ENCODE assay signal across 9 mouse cellular contexts in the genomic region with DNA sequence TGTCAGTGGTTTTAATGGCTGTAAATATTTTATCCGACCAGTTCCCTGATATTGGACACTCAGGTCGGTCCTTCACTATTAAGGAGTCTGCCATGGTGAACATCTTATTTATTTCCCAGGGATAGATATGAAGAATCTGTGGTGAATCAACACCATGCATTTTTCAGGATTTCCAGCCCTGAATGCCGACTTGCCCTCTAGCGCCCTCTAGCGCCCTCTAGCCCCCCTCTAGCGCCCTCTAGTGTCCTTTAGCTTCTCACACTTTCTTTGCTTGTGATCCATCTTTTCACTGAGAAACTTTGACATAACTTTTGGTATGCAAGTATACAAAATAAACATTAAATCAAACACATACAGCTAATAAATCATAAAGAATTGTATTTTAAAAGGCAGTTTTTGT. TPM values are rescaled to one million over a fixed set of nuclear protein-coding genes. Genes with fewer than 3 reads are reported as not detected.
DNase-seq lines count a peak whose midpoint lies in the region; ATAC-seq and TF ChIP-seq lines count a peak whose summit lies in the region.
"Had no signal": no experiment of that assay in that cellular context is flagged by ENCODE, and none has a peak within 500 bp of the region (broad histone marks: within the 10 kb centered on the region; RNA-seq: fewer than 3 reads in every experiment).

No protein-coding gene starts in this region.

- TF ChIP-seq CTCF in heart, postnatal 0 days (IDR thresholded peaks at IDR 0.05; ENCODE audit: low read depth), result peak; percentile 100

- H3K9me3 ChIP-seq in heart, postnatal 0 days (replicated peaks; ENCODE audit: control insufficient read depth, low read length), result no peaks in the 10 kb centered on the region
- H3K9me3 ChIP-seq in heart, embryonic 10.5 days, result no peaks in the 10 kb centered on the region
- H3K9me3 ChIP-seq: lung, embryonic 15.5 days had no signal

- H3K4me1 ChIP-seq in heart, postnatal 0 days (ENCODE audit: control insufficient read depth, insufficient read depth), result no peaks in the 10 kb centered on the region
- peaks cover 7% of the 10 kb centered on the region; the same call in 1 of the 2 replicates for H3K4me1 ChIP-seq in heart, embryonic 10.5 days
- H3K4me1 ChIP-seq: lung, embryonic 15.5 days had no signal

- H3K27ac ChIP-seq in heart, postnatal 0 days (ENCODE audit: low read depth), result no peak overlapping the region
- H3K27ac ChIP-seq in heart, embryonic 10.5 days, result no peak overlapping the region
- H3K27ac ChIP-seq: lung, embryonic 15.5 days had no signal

- no peak overlapping the region for H3K4me2 ChIP-seq in heart, postnatal 0 days (ENCODE audit: low read depth, low read length)
- H3K4me2 ChIP-seq: lung, embryonic 15.5 days had no signal

- no peak overlapping the region for H3K4me3 ChIP-seq in heart, postnatal 0 days (ENCODE audit: low read depth, low read length)
- H3K4me3 ChIP-seq in heart, embryonic 10.5 days, result no peak overlapping the region
- H3K4me3 ChIP-seq: lung, embryonic 15.5 days had no signal

- H3K36me3 ChIP-seq in heart, postnatal 0 days (replicated peaks; ENCODE audit: control insufficient read depth, insufficient read depth, low read length), result peaks cover 44% of the 10 kb centered on the region
- H3K36me3 ChIP-seq in heart, embryonic 10.5 days, result peaks cover 65% of the 10 kb centered on the region

- ATAC-seq in heart, postnatal 0 days (ENCODE audit: insufficient read depth, low read depth), result no peak

- TF ChIP-seq EP300 in heart, postnatal 0 days (IDR thresholded peaks at IDR 0.05; ENCODE audit: low read depth), result no peak

- no peak overlapping the region for H3K9ac ChIP-seq in heart, postnatal 0 days (replicated peaks; ENCODE audit: low read depth, low read length)
- H3K9ac ChIP-seq: lung, embryonic 15.5 days had no signal

- H3K27me3 ChIP-seq in heart, postnatal 0 days (ENCODE audit: control insufficient read depth, insufficient read depth, low read length), result no peaks in the 10 kb centered on the region
- no peaks in the 10 kb centered on the region for H3K27me3 ChIP-seq in heart, embryonic 10.5 days (ENCODE audit: insufficient read depth, poor library complexity, severe bottlenecking)
- H3K27me3 ChIP-seq: lung, embryonic 15.5 days had no signal

- WGBS in heart, postnatal 0 days, result 7% methylated on average over 6 of the region's 6 CpGs
- 9% methylated on average over 6 of the region's 6 CpGs for WGBS in heart, embryonic 10.5 days

- peak; percentile 30 for DNase-seq in heart, postnatal 0 days (ENCODE audit: low spot score)
- DNase-seq in heart, embryonic 10.5 days (ENCODE audit: low spot score), result no peak
- DNase-seq in 3T3-L1 (ENCODE audit: low read depth, low spot score), result peak; percentile 81
- DNase-seq in MN1 (ENCODE audit: low spot score), result peak; percentile 57
- DNase-seq in cerebellum, adult 9-10 months, result peak; percentile 81
- DNase-seq in kidney, postnatal 10 days, result peak; percentile 80
- peak; percentile 69 for DNase-seq in lung, postnatal 36 days
- DNase-seq in thymus, postnatal 4 days, result peak; percentile 81

RNA-seq across cellular contexts. Expression of a gene that starts 22.8 kb away (rescaled TPM):
- 0.35 and 3.1 TPM in 2 replicates for total RNA-seq in heart, postnatal 0 days (2014; rRNA removed; ENCODE audit: low replicate concordance)
- polyA plus RNA-seq in heart, postnatal 0 days (2015; fragmentation: Nextera tagmentation; extraction: Ambion mirVana), result 0.67 and 0.77 TPM in 2 replicates
- polyA plus RNA-seq in heart, embryonic 10.5 days (2016; fragmentation: Nextera tagmentation; extraction: Ambion mirVana), result 0.33 and 0.52 TPM in 2 replicates

RNA-seq across cellular contexts. Expression of a gene that starts 45.8 kb away (rescaled TPM):
- 24.9 and 31.4 TPM in 2 replicates for total RNA-seq in heart, postnatal 0 days (2014; rRNA removed; ENCODE audit: low replicate concordance)
- 17.7 and 18.6 TPM in 2 replicates for polyA plus RNA-seq in heart, postnatal 0 days (2015; fragmentation: Nextera tagmentation; extraction: Ambion mirVana)
- polyA plus RNA-seq in heart, embryonic 10.5 days (2016; fragmentation: Nextera tagmentation; extraction: Ambion mirVana), result 44.7 and 51.8 TPM in 2 replicates
